Mouse (Mus musculus): ENCODE measurements around the gene Syce2. TPM values are rescaled to one million over a fixed set of nuclear protein-coding genes. Genes with fewer than 3 reads are reported as not detected.

Gene Syce2
- total and polyA plus RNA-seq, 3 experiments = 0.33 to 4.3 (median 2.6) TPM

- peak within 1 kb of the TSS; percentile 79 for H3K27ac ChIP-seq
- no peak for TF ChIP-seq CTCF (IDR thresholded peaks at IDR 0.05)
- peak; percentile 80 for TF ChIP-seq POLR2A (IDR thresholded peaks at IDR 0.05; ENCODE audit: insufficient read depth, low read depth, low read length)
- TF ChIP-seq EP300 (IDR thresholded peaks at IDR 0.05; ENCODE audit: insufficient read depth, low read depth, low read length) = peak; percentile 74; the same call in 1 of the 2 replicates
- DNase-seq = peak; percentile 91 to 93
- H3K36me3 ChIP-seq (ENCODE audit: control insufficient read depth, insufficient read depth, low read length) = peaks cover 18% of the 10 kb centered on the region
- H3K27me3 ChIP-seq (ENCODE audit: control insufficient read depth, insufficient read depth, low read length) = no peaks in the 10 kb centered on the region
- WGBS = under 1% methylated on average over 55 of the region's 55 CpGs
- peak within 1 kb of the TSS; percentile 74 for H3K9ac ChIP-seq (ENCODE audit: low read depth, low read length)
- H3K4me3 ChIP-seq = peak within 1 kb of the TSS; percentile 64
- H3K79me2 ChIP-seq (replicated peaks; ENCODE audit: control insufficient read depth, insufficient read depth, low read length) = no peaks in the 10 kb centered on the region
- intact Hi-C loops (cut with DNase I) = no loop called here
- H3K4me1 ChIP-seq (ENCODE audit: control insufficient read depth, insufficient read depth, low read length) = peaks cover 3% of the 10 kb centered on the region
Measured at GRCm38 (mm10) chr8:84840248-84840999, 31.5 kb upstream of the Syce2 start, which contains the start of gene Rad23a. Rad23a (minus strand) TSS chr8:84840665.

DNA sequence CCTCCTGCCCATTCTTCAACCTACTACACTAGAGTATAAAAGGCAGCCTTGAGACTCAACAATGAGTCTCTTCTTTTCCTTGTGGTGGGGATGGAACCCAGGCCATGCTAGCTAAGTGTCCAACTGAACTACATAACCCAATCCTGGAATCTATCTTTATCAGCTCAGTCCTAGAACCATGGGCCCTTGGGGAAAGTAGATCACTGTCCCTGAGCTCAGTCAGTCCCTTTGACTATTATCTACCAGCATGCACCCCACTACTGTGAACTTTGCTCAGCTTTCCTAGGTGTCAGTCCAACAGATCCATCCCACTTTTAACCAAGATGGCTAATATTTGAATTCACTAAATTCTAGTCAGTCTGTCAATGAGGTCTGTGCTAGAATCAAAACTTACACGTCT lies 30.4 kb upstream of the Syce2 start:
- 60% methylated on average over 1 of the region's 1 CpGs for WGBS
- no peak overlapping the region for H3K9ac ChIP-seq (ENCODE audit: low read depth, low read length)
- no peak overlapping the region for H3K4me3 ChIP-seq
- no peaks in the 10 kb centered on the region; the same call in 1 of the 2 replicates for H3K79me2 ChIP-seq (replicated peaks; ENCODE audit: control insufficient read depth, insufficient read depth, low read length)
- H3K27me3 ChIP-seq (ENCODE audit: control insufficient read depth, insufficient read depth, low read length) = no peaks in the 10 kb centered on the region
- DNase-seq = no peak
- H3K36me3 ChIP-seq (ENCODE audit: control insufficient read depth, insufficient read depth, low read length) = peaks cover 18% of the 10 kb centered on the region
- intact Hi-C loops (cut with DNase I) = no loop called here
- no peak overlapping the region for H3K27ac ChIP-seq
- H3K4me1 ChIP-seq (ENCODE audit: control insufficient read depth, insufficient read depth, low read length) = peaks cover 5% of the 10 kb centered on the region
- TF ChIP-seq POLR2A (IDR thresholded peaks at IDR 0.05; ENCODE audit: insufficient read depth, low read depth, low read length) (no peak), CTCF (IDR thresholded peaks at IDR 0.05) (no peak)

DNA sequence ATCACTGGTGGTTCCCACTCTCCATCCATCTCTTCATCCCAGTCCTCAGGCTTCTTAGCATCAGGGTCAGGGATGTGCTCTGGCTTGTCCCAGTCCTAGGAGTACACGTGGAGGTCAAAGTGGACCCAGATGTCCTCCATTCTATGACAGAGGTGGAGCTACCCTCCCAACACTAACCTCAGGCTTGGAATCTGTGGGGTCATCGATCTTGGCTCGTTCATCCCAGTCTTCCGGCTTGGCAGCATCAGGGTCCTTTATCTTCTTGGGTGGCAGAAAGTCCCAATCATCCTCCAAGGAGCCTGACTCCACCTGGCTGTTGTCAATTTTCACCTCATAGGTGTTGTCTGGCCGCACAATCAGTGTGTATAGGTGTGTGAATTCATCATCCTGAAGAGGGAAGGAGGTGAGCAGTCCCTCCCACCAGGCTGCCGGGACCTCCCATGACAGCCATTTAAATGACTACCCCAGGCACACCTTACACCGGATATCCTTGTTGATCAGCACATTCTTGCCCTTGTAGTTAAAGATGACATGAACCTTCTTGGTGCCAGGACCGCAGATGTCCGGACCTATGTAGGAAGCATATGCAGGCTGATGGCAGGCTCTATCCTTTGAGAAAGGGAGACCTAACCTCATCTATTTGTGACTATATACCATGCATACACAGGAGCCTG lies 27.4 kb upstream of the Syce2 start:
- Histone ChIP-seq H3K4me1 (ENCODE audit: control insufficient read depth, insufficient read depth, low read length) (peaks cover 5% of the 10 kb centered on the region), H3K27me3 (ENCODE audit: control insufficient read depth, insufficient read depth, low read length) (no peaks in the 10 kb centered on the region), H3K79me2 (replicated peaks; ENCODE audit: control insufficient read depth, insufficient read depth, low read length) (no peaks in the 10 kb centered on the region; the same call in 1 of the 2 replicates), H3K27ac (peak overlapping the region; percentile 5; the same call in 1 of the 2 replicates), H3K36me3 (ENCODE audit: control insufficient read depth, insufficient read depth, low read length) (peaks cover 16% of the 10 kb centered on the region), H3K9ac (ENCODE audit: low read depth, low read length) (no peak overlapping the region), H3K4me3 (peak overlapping the region; percentile 100; the same call in 1 of the 2 replicates)
- intact Hi-C loops (cut with DNase I) = loop anchor here (5.0 kb wide), 1 partner anchor 58 kb away; the partner anchor contains the start of gene Klf1
- TF ChIP-seq EP300 (IDR thresholded peaks at IDR 0.05; ENCODE audit: insufficient read depth, low read depth, low read length) (no peak), POLR2A (IDR thresholded peaks at IDR 0.05; ENCODE audit: insufficient read depth, low read depth, low read length) (no peak), CTCF (IDR thresholded peaks at IDR 0.05) (no peak)
- DNase-seq = no peak
- 64% methylated on average over 9 of the region's 9 CpGs for WGBS

DNA sequence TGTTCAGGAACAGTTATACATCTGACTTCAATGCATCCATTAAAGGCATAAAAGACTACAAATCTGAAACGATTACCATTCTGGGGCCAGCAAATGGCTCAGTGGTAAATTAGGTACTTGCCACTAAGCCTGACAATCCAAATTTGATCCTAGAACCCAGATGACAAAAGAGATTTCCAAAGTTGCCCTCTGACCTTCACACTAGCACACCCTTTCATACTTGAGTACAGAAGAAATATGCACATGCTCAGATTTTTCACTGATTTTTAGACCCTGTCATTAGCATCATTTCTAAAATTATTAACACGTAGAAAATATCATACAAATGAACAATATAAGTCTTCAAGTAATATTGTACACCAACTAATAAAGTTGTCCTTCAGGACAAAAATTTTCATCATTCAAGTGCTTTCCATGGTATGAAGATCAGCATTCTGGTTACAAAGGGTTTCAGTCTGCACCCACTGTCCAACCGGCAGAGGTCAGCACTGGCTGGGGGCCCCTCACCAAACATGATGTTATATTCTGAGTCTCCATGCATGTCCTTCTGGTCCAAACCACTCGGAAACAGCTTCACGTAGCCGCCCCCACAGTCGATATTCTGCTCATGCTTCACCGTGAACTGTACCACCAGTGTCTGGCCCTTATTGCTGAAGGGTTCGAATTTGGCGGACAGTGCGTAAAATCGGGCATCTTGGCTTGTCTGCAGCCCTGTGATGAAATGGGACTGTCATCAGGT lies 26.4 kb upstream of the Syce2 start:
- Histone ChIP-seq H3K9ac (ENCODE audit: low read depth, low read length) (peak overlapping the region; percentile 88), H3K4me3 (peak overlapping the region; percentile 100), H3K36me3 (ENCODE audit: control insufficient read depth, insufficient read depth, low read length) (peaks cover 15% of the 10 kb centered on the region), H3K79me2 (replicated peaks; ENCODE audit: control insufficient read depth, insufficient read depth, low read length) (no peaks in the 10 kb centered on the region; the same call in 1 of the 2 replicates), H3K27ac (peak overlapping the region; percentile 97), H3K27me3 (ENCODE audit: control insufficient read depth, insufficient read depth, low read length) (no peaks in the 10 kb centered on the region), H3K4me1 (ENCODE audit: control insufficient read depth, insufficient read depth, low read length) (peaks cover 5% of the 10 kb centered on the region)
- intact Hi-C loops (cut with DNase I) = loop anchor here (5.0 kb wide), 1 partner anchor 57 kb away; the partner anchor contains the start of gene Klf1
- 8% methylated on average over 12 of the region's 12 CpGs for WGBS
- TF ChIP-seq CTCF (IDR thresholded peaks at IDR 0.05) (peak; percentile 70), EP300 (IDR thresholded peaks at IDR 0.05; ENCODE audit: insufficient read depth, low read depth, low read length) (no peak)
- peak; percentile 44 to 48 for DNase-seq

DNA sequence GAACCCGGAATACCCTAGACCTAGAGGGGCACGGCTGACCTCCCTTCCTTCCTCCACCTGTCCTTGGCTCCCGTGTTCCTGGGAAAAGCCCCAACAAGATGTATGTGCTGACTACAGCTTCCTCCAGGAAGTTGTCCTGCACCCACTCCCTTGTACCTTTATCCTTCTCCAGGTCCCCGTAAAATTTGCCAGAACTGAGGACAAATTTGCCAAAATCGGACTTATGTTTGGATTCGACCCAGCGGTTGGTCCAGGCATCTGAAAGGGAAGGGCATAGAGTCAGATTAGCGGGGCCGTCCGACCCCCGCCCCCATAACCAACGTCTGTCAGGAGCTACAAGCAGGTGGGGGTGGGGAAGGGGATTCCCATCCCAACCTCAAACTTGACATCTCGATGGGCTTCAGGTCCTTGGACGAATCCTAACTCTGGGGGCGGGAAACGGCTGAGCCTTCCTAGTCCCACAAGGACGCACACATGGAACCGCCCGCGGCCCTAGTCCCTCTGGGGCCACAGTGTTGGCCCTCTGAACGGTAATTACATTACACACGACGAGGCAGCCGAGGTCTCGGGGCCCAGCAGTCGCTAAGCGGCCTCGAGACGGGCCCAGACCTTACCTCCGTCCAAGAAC lies 25.7 kb upstream of the Syce2 start:
- 1% methylated on average over 30 of the region's 30 CpGs for WGBS
- H3K79me2 ChIP-seq (replicated peaks; ENCODE audit: control insufficient read depth, insufficient read depth, low read length) = no peaks in the 10 kb centered on the region; the same call in 1 of the 2 replicates
- TF ChIP-seq CTCF (IDR thresholded peaks at IDR 0.05) = no peak
- no peak for TF ChIP-seq EP300 (IDR thresholded peaks at IDR 0.05; ENCODE audit: insufficient read depth, low read depth, low read length)
- no peak for TF ChIP-seq POLR2A (IDR thresholded peaks at IDR 0.05; ENCODE audit: insufficient read depth, low read depth, low read length)
- peak overlapping the region; percentile 97 for H3K27ac ChIP-seq
- H3K9ac ChIP-seq (ENCODE audit: low read depth, low read length) = peak overlapping the region; percentile 88
- intact Hi-C loops (cut with DNase I) = loop anchor here (5.0 kb wide), 1 partner anchor 56 kb away; the partner anchor contains the start of gene Klf1
- peaks cover 15% of the 10 kb centered on the region for H3K36me3 ChIP-seq (ENCODE audit: control insufficient read depth, insufficient read depth, low read length)
- peak overlapping the region; percentile 100 for H3K4me3 ChIP-seq
- DNase-seq = peak in 1 of 2 experiments; percentile 24
- no peaks in the 10 kb centered on the region for H3K27me3 ChIP-seq (ENCODE audit: control insufficient read depth, insufficient read depth, low read length)
- peaks cover 5% of the 10 kb centered on the region for H3K4me1 ChIP-seq (ENCODE audit: control insufficient read depth, insufficient read depth, low read length)

Data from heart, adult 2 months (tissue).